Mouse (Mus musculus) kidney, adult 2 months (tissue): ENCODE results near the gene Stx7. TPM values are rescaled to one million over a fixed set of nuclear protein-coding genes. Genes with fewer than 3 reads are reported as not detected.

Experiments
- DNase-seq: peaks from one replicate; pipeline ENCODE4 v3.0.0; 2021
- H3K27ac ChIP-seq: fragments of 200-500 bp; 2 replicates; pipeline ENCODE4 v1.5.1; 2012; ENCODE audit warnings: low read depth, low read length, control low read depth, inconsistent platforms; ENCODE audit not compliant: insufficient read depth
- H3K27me3 ChIP-seq: fragments of 200-500 bp; replicated peaks from 2 replicates; pipeline ENCODE4 v1.6.1; 2012; ENCODE audit warnings: mild to moderate bottlenecking, moderate library complexity, low read length, inconsistent platforms; ENCODE audit not compliant: control insufficient read depth, insufficient read depth
- H3K36me3 ChIP-seq: fragments of 200-500 bp; 2 replicates; pipeline ENCODE4 v1.6.1; 2012; ENCODE audit warnings: mild to moderate bottlenecking, moderate library complexity, low read length, inconsistent platforms; ENCODE audit not compliant: control insufficient read depth, insufficient read depth
- H3K4me1 ChIP-seq: fragments of 200-500 bp; 2 replicates; pipeline ENCODE4 v1.6.1; 2011; ENCODE audit warnings: low read length; ENCODE audit not compliant: control insufficient read depth, insufficient read depth
- H3K4me3 ChIP-seq: fragments of 200-500 bp; 2 replicates; pipeline ENCODE4 v1.5.1; 2011; ENCODE audit warnings: mild to moderate bottlenecking, low read depth, low read length, control low read depth; ENCODE audit not compliant: insufficient read depth
- CTCF ChIP-seq: fragments of 200-500 bp; conservative IDR thresholded peaks from 2 replicates; pipeline ENCODE4 v1.5.1; 2011; ENCODE audit warnings: low read depth, mild to moderate bottlenecking, control low read depth, low read length, moderate library complexity, mixed read lengths; ENCODE audit not compliant: insufficient read depth, insufficient read length
- POLR2A ChIP-seq: fragments of 200-500 bp; IDR thresholded peaks from one replicate; pipeline ENCODE4 v1.6.1; 2011; ENCODE audit warnings: low read depth, low read length, control low read depth
- WGBS: fragments of 180-500 bp; shearing (Covaris S2); methylation state at CpG from one replicate; pipeline ENCODE4 v1.1.7; 2018; 5-methylcytosine and 5-hydroxymethylcytosine counted together
- polyA plus RNA-seq: library from polyadenylated mRNA; depleted of rRNA; stranded (reverse); fragments of >200 nt; gene quantifications from 2 replicates; pipeline ENCODE4 v1.2.3, GENCODE M21; 2012; rRNA removed

Gene Stx7
- polyA plus RNA-seq, 1 experiment: 197 TPM

- H3K27me3 ChIP-seq: no peaks in the 10 kb centered on the region; the same call in none of the 2 replicates
- H3K4me3 ChIP-seq: no peak overlapping the region
- H3K4me1 ChIP-seq: no peaks in the 10 kb centered on the region
- DNase-seq: no peak
- no peaks in the 10 kb centered on the region for H3K36me3 ChIP-seq
- 59% methylated on average over 12 of the region's 12 CpGs for WGBS
- TF ChIP-seq POLR2A (no peak), CTCF (no peak)
- no peak overlapping the region for H3K27ac ChIP-seq
Observed at GRCm38 (mm10) chr10:24228318-24229183, 79.4 kb downstream of the Stx7 start.

- TF ChIP-seq CTCF (no peak), POLR2A (no peak)
- H3K4me3 ChIP-seq: no peak overlapping the region
- no peak for DNase-seq
- no peaks in the 10 kb centered on the region for H3K4me1 ChIP-seq
- WGBS: 81% methylated on average over 4 of the region's 4 CpGs
- H3K27ac ChIP-seq: no peak overlapping the region
- no peaks in the 10 kb centered on the region for H3K36me3 ChIP-seq
- no peaks in the 10 kb centered on the region for H3K27me3 ChIP-seq
Observed at GRCm38 (mm10) chr10:24232281-24232680, 83.2 kb downstream of the Stx7 start.

- no peaks in the 10 kb centered on the region for H3K27me3 ChIP-seq
- DNase-seq: no peak
- 33% methylated on average over 23 of the region's 23 CpGs for WGBS
- H3K4me1 ChIP-seq: no peaks in the 10 kb centered on the region
- TF ChIP-seq CTCF: no peak
- no peak for TF ChIP-seq POLR2A
- H3K36me3 ChIP-seq: no peaks in the 10 kb centered on the region
- no peak overlapping the region for H3K4me3 ChIP-seq
- H3K27ac ChIP-seq: no peak overlapping the region
Observed at GRCm38 (mm10) chr10:24235426-24236283, 86.6 kb downstream of the Stx7 start.

Other genes starting within 250 kb of the Stx7 start
- gene Taar1, start 228.9 kb upstream of the Stx7 start, polyA plus RNA-seq: not detected in 2 replicates
- not detected in 2 replicates for gene Taar2, start 210.7 kb upstream of the Stx7 start, polyA plus RNA-seq
- gene Taar3, start 199.7 kb upstream of the Stx7 start, polyA plus RNA-seq: not detected in 2 replicates
- gene Taar4, start 188.8 kb upstream of the Stx7 start, polyA plus RNA-seq: not detected in 2 replicates
- gene Taar5, start 178.6 kb upstream of the Stx7 start, polyA plus RNA-seq: 0.08 TPM in 1 of 2 replicates, not detected in the other
- not detected in 2 replicates for gene Taar6, start 163.7 kb upstream of the Stx7 start, polyA plus RNA-seq
- not detected in 2 replicates for gene Taar7a, start 155.8 kb upstream of the Stx7 start, polyA plus RNA-seq
- not detected in 2 replicates for gene Taar7b, start 149.4 kb upstream of the Stx7 start, polyA plus RNA-seq
- not detected in 2 replicates for gene Taar7d, start 122.1 kb upstream of the Stx7 start, polyA plus RNA-seq
- gene Taar7e, start 111.7 kb upstream of the Stx7 start, polyA plus RNA-seq: not detected in 2 replicates
- gene Taar7f, start 99.8 kb upstream of the Stx7 start, polyA plus RNA-seq: not detected in 2 replicates
- not detected in 2 replicates for gene Taar8a, start 72.8 kb upstream of the Stx7 start, polyA plus RNA-seq
- not detected in 2 replicates for gene Taar8b, start 57.0 kb upstream of the Stx7 start, polyA plus RNA-seq
- gene Taar8c, start 47.4 kb upstream of the Stx7 start, polyA plus RNA-seq: not detected in 2 replicates
- not detected in 2 replicates for gene Taar9, start 39.8 kb upstream of the Stx7 start, polyA plus RNA-seq
- 0.06 and 0.23 TPM in 2 replicates for gene Moxd1, start 74.2 kb downstream of the Stx7 start, polyA plus RNA-seq